Mouse (Mus musculus) heart, embryonic 16.5 days (tissue): ENCODE measurements around the gene Olfr1256. TPM values are rescaled to one million over a fixed set of nuclear protein-coding genes. Genes with fewer than 3 reads are reported as not detected.

Experiments used
- ATAC-seq: fragments of 200-750 bp; cut with Nextera tagmentation; replicated peaks from 2 replicates; pipeline ENCODE4 v1.8.0; 2017; ENCODE audit warnings: moderate number of reproducible peaks; ENCODE audit not compliant: insufficient read depth, low FRiP score; ENCODE audit errors: extremely low read depth
- H3K27ac ChIP-seq: fragments of 300-500 bp; sonication (generic); 2 replicates; pipeline ENCODE4 v1.5.1; 2014; ENCODE audit warnings: mild to moderate bottlenecking, low read length, control low read depth, moderate library complexity
- H3K27me3 ChIP-seq: fragments of 300-500 bp; sonication (generic); 2 replicates; pipeline ENCODE4 v1.6.1; 2014; ENCODE audit warnings: low read length, mixed read lengths; ENCODE audit not compliant: control insufficient read depth, insufficient read depth
- H3K36me3 ChIP-seq: fragments of 300-500 bp; sonication (generic); 2 replicates; pipeline ENCODE4 v1.6.1; 2014; ENCODE audit not compliant: control insufficient read depth, insufficient read depth
- H3K4me1 ChIP-seq: fragments of 300-500 bp; sonication (generic); 2 replicates; pipeline ENCODE4 v1.6.1; 2014; ENCODE audit warnings: low read length, mixed read lengths; ENCODE audit not compliant: control insufficient read depth, insufficient read depth
- H3K4me2 ChIP-seq: fragments of 300-500 bp; sonication (generic); 2 replicates; pipeline ENCODE4 v1.6.1; 2014; ENCODE audit warnings: low read depth, mild to moderate bottlenecking, control low read depth, low read length
- H3K4me3 ChIP-seq: fragments of 300-500 bp; sonication (generic); 2 replicates; pipeline ENCODE4 v1.5.1; 2014; ENCODE audit warnings: mild to moderate bottlenecking, control low read depth, low read length
- H3K9ac ChIP-seq: fragments of 300-500 bp; sonication (generic); 2 replicates; pipeline ENCODE4 v1.6.1; 2014; ENCODE audit warnings: low read length, control low read depth
- H3K9me3 ChIP-seq: fragments of 300-500 bp; sonication (generic); replicated peaks from 2 replicates; pipeline ENCODE4 v1.6.1; 2016; ENCODE audit warnings: low read length; ENCODE audit not compliant: control insufficient read depth
- WGBS: fragments of 180-500 bp; shearing (Covaris S2); extraction: QIAGEN DNeasy Blood & Tissue Kit; methylation state at CpG from one replicate; pipeline ENCODE4 v1.1.7; 2014; 5-methylcytosine and 5-hydroxymethylcytosine counted together
- polyA plus RNA-seq: library from polyadenylated mRNA; unstranded; fragments of >200 nt; fragmentation: Nextera tagmentation; extraction: Ambion mirVana; gene quantifications from 2 replicates; pipeline ENCODE4 v1.2.1, GENCODE M21; 2015

Gene Olfr1256
- polyA plus RNA-seq: not detected in 2 replicates

DNA sequence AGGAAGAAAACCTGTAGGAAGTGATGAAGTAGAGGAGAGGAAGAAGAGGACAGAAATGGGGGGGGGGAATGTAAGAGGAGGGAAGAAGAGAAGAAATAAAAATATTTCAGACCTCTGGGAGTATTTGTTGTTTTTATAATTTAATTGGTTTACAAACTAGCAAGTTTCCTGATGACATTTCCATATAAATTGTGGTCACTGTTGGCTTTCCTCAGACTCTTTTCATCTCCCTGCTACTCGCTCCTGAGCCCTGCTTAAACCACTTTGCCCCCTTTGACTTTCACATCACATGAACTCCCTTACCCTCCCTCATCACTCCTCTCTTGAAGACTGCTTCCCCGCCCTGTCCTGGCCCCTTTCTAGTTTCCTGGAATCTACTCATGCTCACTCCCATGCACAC lies at the start of gene Olfr1256:
Olfr1256 (minus strand) TSS at position 101 of the 400 bp plus-strand sequence.
- WGBS: 65% methylated on average over 2 of the region's 2 CpGs
- Histone ChIP-seq H3K4me1 (no peaks in the 10 kb centered on the region), H3K9ac (no peak within 1 kb of the TSS), H3K27me3 (no peaks in the 10 kb centered on the region), H3K27ac (no peak within 1 kb of the TSS), H3K4me2 (no peak within 1 kb of the TSS), H3K9me3 (no peaks in the 10 kb centered on the region), H3K36me3 (no peaks in the 10 kb centered on the region), H3K4me3 (no peak within 1 kb of the TSS)
- no peak for ATAC-seq

DNA sequence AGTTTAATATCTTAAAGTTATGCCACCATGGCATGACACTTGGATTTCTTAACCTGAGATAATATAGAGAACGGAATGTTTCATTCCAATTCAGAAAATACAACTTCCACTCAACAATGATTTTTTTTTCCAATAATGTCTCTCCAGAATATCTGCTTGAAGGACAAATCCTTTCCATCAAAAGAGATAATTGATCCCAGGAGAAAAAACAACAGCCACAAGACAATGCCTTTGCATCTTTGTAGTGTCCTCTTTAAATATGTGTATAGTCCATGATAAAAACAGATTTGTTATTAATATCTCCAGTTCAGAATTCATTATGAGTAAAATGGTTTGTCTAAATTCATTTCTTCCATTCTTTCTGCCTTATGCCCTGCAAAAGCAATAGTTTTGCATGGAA lies 36.8 kb upstream of the Olfr1256 start, which contains the start of gene Olfr1257:
Olfr1257 (plus strand) TSS at position 301 of the 400 bp plus-strand sequence.
- Histone ChIP-seq H3K36me3 (no peaks in the 10 kb centered on the region), H3K27me3 (no peaks in the 10 kb centered on the region), H3K9me3 (no peaks in the 10 kb centered on the region), H3K9ac (no peak within 1 kb of the TSS), H3K27ac (no peak within 1 kb of the TSS), H3K4me2 (no peak within 1 kb of the TSS), H3K4me3 (no peak within 1 kb of the TSS), H3K4me1 (no peaks in the 10 kb centered on the region)
- 79% methylated on average over 1 of the region's 1 CpGs for WGBS
- ATAC-seq: no peak

DNA sequence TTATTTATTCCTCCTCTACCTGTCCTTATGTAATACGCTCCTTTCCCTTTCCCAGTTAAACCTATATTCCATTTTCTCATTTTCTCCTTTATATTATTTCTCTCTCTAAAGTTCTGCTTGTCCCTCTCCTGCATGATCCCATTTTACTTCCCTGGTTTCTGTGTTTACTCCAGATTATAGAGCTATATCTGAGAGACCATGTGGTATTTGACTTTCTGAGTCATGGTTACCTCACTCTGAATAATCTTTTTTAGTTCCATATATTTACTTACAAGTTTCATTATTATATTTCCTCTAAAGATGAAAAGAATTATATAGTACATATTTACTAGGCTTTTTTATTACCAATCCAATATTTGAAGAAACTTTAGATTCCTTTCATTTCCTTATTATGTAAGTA lies 7.9 kb upstream of the Olfr1256 start:
- Histone ChIP-seq H3K9me3 (no peaks in the 10 kb centered on the region), H3K27me3 (no peaks in the 10 kb centered on the region), H3K27ac (no peak overlapping the region), H3K9ac (no peak overlapping the region), H3K4me1 (no peaks in the 10 kb centered on the region), H3K4me3 (no peak overlapping the region), H3K36me3 (no peaks in the 10 kb centered on the region), H3K4me2 (no peak overlapping the region)
- WGBS: 71% methylated on average over 1 of the region's 1 CpGs
- no peak for ATAC-seq

DNA sequence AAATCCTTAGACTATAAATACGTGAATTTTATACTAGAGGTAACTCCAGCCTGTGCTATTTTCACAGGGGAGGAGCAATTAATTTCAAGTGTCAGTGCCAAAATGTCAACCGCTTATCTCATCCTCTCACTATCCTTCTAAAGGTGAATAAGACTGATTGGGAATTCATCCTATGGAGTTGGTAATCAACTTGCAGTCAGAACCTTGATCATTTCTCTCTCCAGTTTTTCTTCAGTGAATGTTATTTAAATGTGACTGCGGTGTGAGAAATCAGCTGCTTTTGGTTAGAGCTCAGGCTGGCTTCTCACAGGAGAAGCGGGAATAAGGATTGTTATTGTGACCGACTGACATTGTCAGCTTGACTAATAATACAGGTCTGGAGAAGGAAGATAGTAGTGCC lies 6.8 kb upstream of the Olfr1256 start, which contains the start of gene Olfr48:
Olfr48 (minus strand) TSS at position 101 of the 400 bp plus-strand sequence.
- Histone ChIP-seq H3K36me3 (no peaks in the 10 kb centered on the region), H3K4me3 (no peak within 1 kb of the TSS), H3K9ac (no peak within 1 kb of the TSS), H3K27ac (no peak within 1 kb of the TSS), H3K9me3 (no peaks in the 10 kb centered on the region), H3K4me2 (no peak within 1 kb of the TSS), H3K27me3 (no peaks in the 10 kb centered on the region), H3K4me1 (no peaks in the 10 kb centered on the region)
- WGBS: 75% methylated on average over 5 of the region's 5 CpGs
- no peak for ATAC-seq

DNA sequence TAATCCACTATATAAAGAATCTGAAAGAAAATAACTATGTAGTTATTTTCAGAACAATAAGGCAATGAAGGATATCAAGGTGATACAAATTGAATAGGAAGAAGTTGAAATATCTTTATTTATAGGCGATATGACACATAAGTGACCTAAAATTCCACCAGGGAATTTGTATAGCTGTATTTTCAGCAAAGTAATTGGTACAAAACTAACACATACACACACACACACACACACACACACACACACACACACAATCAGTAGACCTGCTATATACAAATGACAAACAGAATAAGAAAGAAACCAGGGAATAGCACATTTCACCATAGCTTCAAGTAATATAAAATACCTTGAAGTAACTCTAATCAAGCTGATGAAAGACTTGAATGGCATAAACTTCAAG lies 21.1 kb downstream of the Olfr1256 start:
- H3K4me3 ChIP-seq: no peak overlapping the region
- H3K4me1 ChIP-seq: no peaks in the 10 kb centered on the region
- H3K4me2 ChIP-seq: no peak overlapping the region
- H3K27me3 ChIP-seq: no peaks in the 10 kb centered on the region
- no peak overlapping the region for H3K27ac ChIP-seq
- H3K36me3 ChIP-seq: no peaks in the 10 kb centered on the region
- no peak overlapping the region for H3K9ac ChIP-seq
- H3K9me3 ChIP-seq: no peaks in the 10 kb centered on the region
- 63% methylated on average over 1 of the region's 1 CpGs for WGBS
- no peak for ATAC-seq

DNA sequence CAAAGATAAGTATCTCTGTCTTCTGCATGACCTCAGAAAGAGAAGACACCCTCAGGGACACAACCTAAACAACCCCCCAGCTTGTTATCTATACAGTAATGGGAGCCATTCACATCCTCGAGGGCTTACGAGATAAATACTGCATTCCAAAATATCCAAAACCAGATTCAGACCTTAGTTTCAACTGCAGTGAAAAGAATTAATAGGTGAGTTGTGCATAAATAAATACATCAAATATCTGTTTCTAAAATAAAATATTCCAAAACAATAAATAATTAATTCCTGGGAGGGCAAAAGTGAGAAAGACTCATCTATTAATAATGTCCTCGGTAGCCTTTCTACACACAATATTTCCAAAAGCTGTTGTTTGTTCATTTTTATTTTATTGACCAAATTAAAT lies 29.6 kb downstream of the Olfr1256 start, which contains the start of gene Olfr1255:
Olfr1255 (plus strand) TSS at position 301 of the 400 bp plus-strand sequence.
- no peak within 1 kb of the TSS for H3K4me2 ChIP-seq
- no peaks in the 10 kb centered on the region for H3K4me1 ChIP-seq
- H3K4me3 ChIP-seq: no peak within 1 kb of the TSS
- no peak within 1 kb of the TSS for H3K27ac ChIP-seq
- no peaks in the 10 kb centered on the region for H3K36me3 ChIP-seq
- H3K9me3 ChIP-seq: no peaks in the 10 kb centered on the region
- no peak within 1 kb of the TSS for H3K9ac ChIP-seq
- WGBS: 65% methylated on average over 3 of the region's 3 CpGs
- no peak for ATAC-seq
- no peaks in the 10 kb centered on the region for H3K27me3 ChIP-seq

DNA sequence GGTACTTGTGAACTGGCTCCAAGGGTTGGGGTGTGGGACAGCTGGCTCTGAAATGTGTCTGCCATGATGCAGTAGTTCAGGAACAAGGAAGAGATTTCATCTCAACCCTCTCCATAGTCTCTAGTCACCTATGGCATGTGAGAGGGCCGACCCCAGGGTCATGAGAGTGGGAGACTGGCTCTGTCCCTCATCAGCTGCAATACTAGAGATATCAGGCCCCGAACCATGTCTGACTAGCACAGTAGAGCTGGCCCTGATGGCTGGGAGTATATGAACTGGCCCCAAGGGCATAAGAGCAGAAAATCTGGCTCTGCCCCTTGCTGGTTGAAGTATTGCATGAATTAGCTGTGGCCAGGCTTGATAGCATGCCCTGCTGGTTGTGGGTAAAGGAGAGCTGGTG lies 30.6 kb downstream of the Olfr1256 start:
- H3K4me1 ChIP-seq: no peaks in the 10 kb centered on the region
- no peaks in the 10 kb centered on the region for H3K27me3 ChIP-seq
- H3K36me3 ChIP-seq: no peaks in the 10 kb centered on the region
- no peak overlapping the region for H3K9ac ChIP-seq
- ATAC-seq: no peak
- H3K4me3 ChIP-seq: no peak overlapping the region
- WGBS: 73% methylated on average over 2 of the region's 2 CpGs
- H3K9me3 ChIP-seq: no peaks in the 10 kb centered on the region
- no peak overlapping the region for H3K4me2 ChIP-seq
- no peak overlapping the region for H3K27ac ChIP-seq

DNA sequence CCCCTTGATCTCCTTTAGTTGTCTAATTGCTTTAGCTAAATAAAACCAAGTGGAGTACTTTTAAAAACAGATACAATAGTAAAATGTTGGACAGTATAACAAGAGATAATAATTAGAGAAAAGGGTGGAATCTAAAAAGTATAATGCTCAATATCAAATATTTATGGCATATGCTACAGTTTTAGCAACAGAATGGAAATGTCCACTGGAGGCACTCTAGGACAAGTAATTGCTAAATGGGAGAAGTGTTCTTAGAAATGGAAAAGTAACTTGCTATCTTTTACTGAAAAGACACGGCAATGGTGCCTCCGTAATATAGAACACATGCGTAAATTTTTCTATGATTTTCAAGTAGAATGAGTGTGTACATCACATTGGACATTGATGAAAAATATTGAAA lies 41.8 kb downstream of the Olfr1256 start:
- 89% methylated on average over 3 of the region's 3 CpGs for WGBS
- H3K9me3 ChIP-seq: no peaks in the 10 kb centered on the region
- no peak for ATAC-seq
- H3K36me3 ChIP-seq: no peaks in the 10 kb centered on the region
- H3K4me2 ChIP-seq: no peak overlapping the region
- H3K27ac ChIP-seq: no peak overlapping the region
- H3K4me1 ChIP-seq: no peaks in the 10 kb centered on the region
- no peaks in the 10 kb centered on the region for H3K27me3 ChIP-seq
- H3K9ac ChIP-seq: no peak overlapping the region
- no peak overlapping the region for H3K4me3 ChIP-seq

DNA sequence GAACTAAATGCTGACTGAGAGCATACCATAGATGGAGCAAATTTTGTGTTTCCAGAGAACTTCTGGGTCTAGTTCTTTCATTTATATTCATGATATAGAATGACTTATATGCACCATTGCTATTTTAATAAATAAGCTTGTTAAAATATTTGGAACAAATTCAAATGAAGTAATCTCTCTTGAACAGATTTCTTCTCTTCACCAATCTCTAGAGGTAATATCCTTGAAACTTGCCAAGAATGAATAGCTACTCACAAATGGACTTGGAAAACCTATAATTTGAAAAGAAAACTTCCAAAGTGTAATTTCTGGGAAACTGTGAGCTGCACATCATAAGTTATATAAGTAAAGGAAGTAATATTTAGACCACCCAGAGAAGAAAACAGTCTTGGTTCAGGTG lies 47.8 kb downstream of the Olfr1256 start, which contains the start of gene Olfr1254:
Olfr1254 (minus strand) TSS at position 101 of the 400 bp plus-strand sequence.
- H3K4me2 ChIP-seq: no peak within 1 kb of the TSS
- ATAC-seq: no peak

More for the DNA sequence above, 47.8 kb downstream of the Olfr1256 start, which contains the start of gene Olfr1254:
- no peak within 1 kb of the TSS for H3K4me3 ChIP-seq
- H3K9ac ChIP-seq: no peak within 1 kb of the TSS
- no peaks in the 10 kb centered on the region for H3K36me3 ChIP-seq
- no peaks in the 10 kb centered on the region for H3K27me3 ChIP-seq
- H3K9me3 ChIP-seq: no peaks in the 10 kb centered on the region
- H3K27ac ChIP-seq: no peak within 1 kb of the TSS
- H3K4me1 ChIP-seq: no peaks in the 10 kb centered on the region
